Mouse (Mus musculus) embryonic stem cell, embryonic (primary cell): ENCODE data around the gene Cdt1.

Experiments
- CTCF ChIA-PET, 4 experiments: fragments of 300-600 bp in 2 of 4; fragments of 350-600 bp in 2 of 4; sonication (Branson Sonifier 250); formaldehyde crosslinking; loops; one replicate each; lab custom pipeline; 2022; ENCODE audit warnings: inconsistent platforms in 2 of 4; lab: Charles Lee
- POLR2A ChIA-PET, 4 experiments: fragments of 300-600 bp in 2 of 4; fragments of 350-600 bp in 2 of 4; sonication (Branson Sonifier 250); formaldehyde crosslinking; loops; one replicate each; lab custom pipeline; 2022; ENCODE audit warnings: antibody characterized with exemption in 4 of 4, inconsistent platforms in 1 of 4; lab: Charles Lee

Cdt1 gene

DNA sequence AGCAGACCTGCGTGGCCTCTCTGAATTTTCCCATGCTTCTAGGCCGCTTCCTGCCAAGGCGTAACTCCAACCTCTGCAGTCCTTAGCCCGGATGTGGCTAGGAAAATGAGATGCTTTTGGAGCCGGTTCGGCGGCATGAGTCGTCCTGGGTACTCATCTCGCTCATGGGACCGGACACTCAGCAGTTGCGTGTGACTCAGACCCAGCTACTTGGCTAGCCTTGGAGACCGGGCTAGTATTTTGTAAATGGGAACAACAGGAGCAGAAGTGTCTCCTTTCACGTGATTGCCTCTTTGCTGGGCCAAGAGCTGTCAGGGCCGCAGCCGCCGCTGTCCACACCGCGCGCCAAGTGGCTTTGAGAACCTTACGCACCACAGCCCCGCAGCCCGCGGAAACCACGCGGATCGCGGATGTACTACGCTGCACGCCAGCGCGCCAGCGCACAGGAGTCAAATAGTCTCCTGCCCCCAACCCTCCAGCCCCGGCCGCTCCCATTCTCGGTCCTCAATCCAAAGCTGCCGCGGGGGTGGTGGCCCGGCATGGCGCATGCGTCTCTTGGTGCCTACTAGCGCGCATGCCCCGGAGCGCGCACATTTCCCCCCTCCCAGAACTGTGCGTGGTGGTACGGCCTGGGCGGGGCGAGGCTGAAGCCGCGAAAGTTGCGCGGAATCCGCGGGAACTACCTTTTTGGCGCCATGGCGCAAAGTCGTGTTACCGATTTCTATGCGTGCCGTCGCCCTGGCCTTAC lies at the start of gene Cdt1:
Gene Cdt1 (plus strand): TSS at position 655 of the 748 bp plus-strand sequence.
- POLR2A ChIA-PET: interaction anchor here (0.6 to 18.6 kb wide), 60 partner anchors 8 to 617 kb away, joined by 3 to 397 read pairs (median 4); partner anchors contain the start of genes Aprt (in 3 of the 4), Piezo1 (in 3 of the 4), Galns (in 2 of the 4) and Mvd (in 2 of the 4)

DNA sequence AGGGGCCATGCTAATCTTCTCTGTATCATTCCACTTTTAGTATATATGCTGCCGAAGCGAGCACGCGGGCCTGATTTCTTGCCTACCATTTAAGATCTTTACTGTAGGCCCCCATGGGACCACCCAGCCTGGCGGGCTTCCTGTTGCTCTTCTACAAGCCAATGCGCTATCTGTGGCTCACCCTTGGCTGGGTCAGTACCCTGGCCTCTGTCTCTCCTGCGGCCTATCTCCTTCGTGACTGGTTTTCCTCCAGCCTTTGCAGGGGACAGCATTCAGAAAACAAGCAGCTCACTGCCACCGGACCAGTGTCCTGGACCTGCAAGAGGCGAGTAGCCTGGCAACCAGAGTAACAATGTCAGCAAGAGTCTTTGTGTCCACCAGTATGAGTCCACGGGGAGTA lies 47.2 kb upstream of the Cdt1 start:
- ChIA-PET POLR2A (interaction anchor here in 3 of 4 experiments (0.5 to 7.8 kb wide), 14 partner anchors 9 to 579 kb away, joined by 3 to 98 read pairs (median 3); partner anchors contain the start of genes Cdt1 (in 1 of the 3), Mvd (in 1 of the 3) and Zfpm1 (in 1 of the 3)), CTCF (interaction anchor here in 1 of 4 experiments (0.6 to 0.7 kb wide), 2 partner anchors 21 to 371 kb away, joined by 4 read pairs; no protein-coding TSS in a partner anchor)

More for the DNA sequence above, at the start of gene Cdt1:
- CTCF ChIA-PET: interaction anchor here in 3 of 4 experiments (0.5 to 1.9 kb wide), 11 partner anchors 9 to 245 kb away, joined by 3 to 9 read pairs (median 3); partner anchors contain the start of gene Piezo1 (in 1 of the 3)

DNA sequence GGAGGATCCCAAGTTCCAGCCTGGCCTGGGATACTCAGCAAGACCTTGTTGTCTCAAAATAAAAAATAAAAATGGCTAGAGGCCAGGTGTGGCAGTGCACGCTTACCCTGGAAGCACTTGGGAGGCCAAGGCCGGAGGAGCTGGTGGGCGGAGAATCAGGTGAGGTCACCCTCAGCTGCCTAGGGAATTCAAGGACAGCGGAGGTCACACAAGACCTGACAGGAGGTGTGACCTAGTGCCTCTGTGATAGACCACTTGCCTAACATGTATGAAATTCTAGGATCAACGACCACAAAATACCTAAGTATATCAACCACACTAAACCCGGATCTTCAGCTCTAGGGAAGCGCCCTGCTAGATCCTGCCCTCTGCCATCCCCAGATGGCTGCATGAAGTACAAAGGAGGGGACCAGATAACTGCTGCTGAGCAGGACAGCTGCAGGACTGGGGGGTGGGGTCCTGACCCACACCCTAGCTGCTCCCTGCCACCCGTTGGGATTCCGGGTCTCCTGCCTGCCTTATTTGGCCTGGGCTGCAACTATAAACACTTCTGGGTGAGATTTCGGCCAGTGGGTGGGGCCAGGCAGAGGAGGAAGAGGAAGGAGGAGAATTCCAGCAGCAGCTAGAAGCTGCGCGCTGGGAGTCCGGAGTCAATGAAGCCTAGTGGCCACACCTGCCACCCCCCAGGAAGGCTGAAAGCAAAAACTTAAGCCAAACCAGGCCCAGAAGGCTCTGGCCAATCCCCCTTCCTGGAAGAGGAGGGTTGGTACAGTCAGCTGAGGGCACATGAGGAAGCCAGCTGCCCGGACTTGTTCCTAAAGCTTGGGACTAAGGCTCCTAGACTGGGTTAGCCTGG lies 44.8 kb upstream of the Cdt1 start:
- ChIA-PET CTCF (interaction anchor here (0.6 to 4.1 kb wide), 23 partner anchors 8 to 677 kb away, joined by 3 to 22 read pairs (median 4); partner anchors contain the start of genes Piezo1 (in 3 of the 4), Aprt (in 1 of the 4), Galns (in 1 of the 4) and Mvd (in 1 of the 4)), POLR2A (interaction anchor here (0.5 to 17.0 kb wide), 138 partner anchors 9 to 1144 kb away, joined by 3 to 520 read pairs (median 4); partner anchors contain the start of genes Cdt1 (in 4 of the 4), Aprt (in 3 of the 4), Mvd (in 3 of the 4) and Piezo1 (in 3 of the 4))

DNA sequence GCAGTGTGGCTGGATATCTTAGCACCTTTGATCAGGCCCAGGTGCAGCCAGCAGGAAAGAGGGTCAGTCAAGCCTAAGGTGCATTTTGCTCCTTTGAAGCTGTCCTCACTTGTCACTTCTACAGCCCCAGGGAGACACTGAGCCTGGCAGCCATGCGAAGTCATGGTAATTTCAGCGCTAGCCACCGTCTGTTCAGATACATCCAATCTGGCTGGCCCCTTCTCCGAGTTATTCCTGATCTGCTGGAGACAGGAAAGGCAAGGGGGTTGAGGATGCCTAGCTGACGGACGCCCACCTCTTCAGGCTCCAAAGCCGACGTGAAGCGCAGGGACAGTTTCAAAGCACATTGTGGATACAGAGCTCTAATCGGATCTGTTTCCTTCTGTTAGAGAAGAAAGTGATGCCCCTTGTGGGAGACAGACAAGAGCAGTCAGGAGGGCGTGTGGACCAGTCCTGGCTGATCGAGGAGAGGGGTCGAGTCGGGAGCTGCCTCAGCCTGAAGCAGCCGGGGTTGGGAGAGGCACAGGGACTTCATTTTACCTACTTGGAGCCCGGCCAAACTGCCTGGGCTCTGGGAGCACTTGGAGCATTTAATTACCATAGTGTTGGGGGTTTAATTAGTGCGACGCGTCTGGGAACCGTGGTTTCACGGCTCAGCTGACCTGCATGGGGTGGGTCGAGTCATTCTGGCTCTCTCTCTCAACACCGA lies 44.0 kb upstream of the Cdt1 start:
- ChIA-PET CTCF (interaction anchor here (0.6 to 4.1 kb wide), 15 partner anchors 13 to 242 kb away, joined by 3 to 22 read pairs (median 4); partner anchors contain the start of genes Piezo1 (in 3 of the 4), Mvd (in 1 of the 4) and Zfpm1 (in 1 of the 4)), POLR2A (interaction anchor here (0.5 to 17.0 kb wide), 123 partner anchors 8 to 1198 kb away, joined by 3 to 520 read pairs (median 5); partner anchors contain the start of genes Cdt1 (in 4 of the 4), Mvd (in 3 of the 4), Piezo1 (in 3 of the 4) and Aprt (in 2 of the 4))

DNA sequence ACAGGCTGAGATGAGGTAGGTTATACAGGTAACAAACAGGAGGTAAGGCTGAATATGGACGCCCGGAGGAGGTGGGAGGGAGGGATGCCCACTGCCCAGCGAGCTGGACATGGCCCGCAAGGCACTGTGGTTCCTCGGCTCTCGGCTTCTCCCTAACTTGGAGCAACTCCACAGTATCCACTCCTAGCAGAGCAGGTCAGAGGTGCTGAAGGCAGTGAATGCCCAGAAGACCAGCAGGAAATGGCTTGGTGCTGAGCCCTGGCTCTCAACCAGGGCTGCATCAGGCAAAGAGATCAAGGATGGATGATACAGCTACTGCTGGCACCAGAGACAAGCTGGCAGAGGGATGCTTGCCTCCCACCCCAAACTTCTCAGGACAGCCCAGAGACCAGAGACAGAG lies 43.3 kb upstream of the Cdt1 start:
- POLR2A ChIA-PET: interaction anchor here (0.7 to 17.0 kb wide), 57 partner anchors 8 to 1197 kb away, joined by 3 to 520 read pairs (median 8); partner anchors contain the start of genes Cdt1 (in 3 of the 4), Mvd (in 3 of the 4), Aprt (in 2 of the 4) and Cyba (in 2 of the 4)
- CTCF ChIA-PET: interaction anchor here in 2 of 4 experiments (1.0 to 4.1 kb wide), 4 partner anchors 12 to 35 kb away, joined by 3 to 22 read pairs (median 7); partner anchors contain the start of gene Piezo1 (in 1 of the 2)

DNA sequence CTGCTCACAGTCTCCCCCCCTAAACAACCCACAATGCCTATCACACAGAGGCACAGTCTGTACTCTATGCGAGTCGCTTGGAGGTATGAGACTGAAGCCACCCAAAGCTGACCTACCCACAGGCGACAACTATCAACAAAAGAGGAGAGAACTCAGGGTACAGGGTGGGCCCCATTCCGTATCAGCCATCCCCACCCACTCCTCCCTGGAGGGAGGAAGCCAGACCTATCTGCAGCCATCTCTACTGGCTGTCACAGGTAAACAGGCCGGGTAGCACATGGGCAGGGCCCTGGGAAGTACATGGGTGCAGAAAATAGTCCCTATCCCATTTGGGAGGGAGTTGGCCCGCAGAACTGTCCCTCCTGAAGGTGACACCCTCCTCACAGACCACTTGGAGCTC lies 42.8 kb upstream of the Cdt1 start:
- POLR2A ChIA-PET: interaction anchor here (0.7 to 17.0 kb wide), 30 partner anchors 7 to 710 kb away, joined by 3 to 520 read pairs (median 24); partner anchors contain the start of genes Aprt (in 2 of the 4), Cdt1 (in 2 of the 4), Mvd (in 2 of the 4) and Piezo1 (in 2 of the 4)
- CTCF ChIA-PET: interaction anchor here in 3 of 4 experiments (0.5 to 4.1 kb wide), 8 partner anchors 12 to 294 kb away, joined by 3 to 22 read pairs (median 4); partner anchors contain the start of gene Piezo1 (in 1 of the 3)

DNA sequence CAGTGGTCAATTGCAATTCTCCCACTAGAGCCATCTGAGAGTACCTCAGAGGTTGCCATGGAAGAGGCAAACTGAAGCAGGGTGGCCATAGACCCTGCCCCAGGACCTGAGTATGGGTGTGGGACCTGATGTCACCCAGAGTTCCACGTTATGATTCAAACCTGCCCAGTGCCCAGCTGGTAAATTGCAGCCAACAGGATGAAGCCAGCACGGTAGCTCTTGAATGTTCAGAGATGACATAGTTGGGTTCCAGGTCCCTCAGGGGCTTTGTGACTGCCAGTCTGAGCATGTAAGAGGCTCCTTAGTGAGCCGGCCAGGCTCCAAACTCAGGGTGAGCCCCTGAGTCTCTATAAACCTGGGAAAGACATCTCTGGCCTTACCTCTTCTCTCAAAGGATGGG lies 41.7 kb upstream of the Cdt1 start:
- ChIA-PET POLR2A (interaction anchor here in 3 of 4 experiments (0.8 to 17.0 kb wide), 15 partner anchors 9 to 185 kb away, joined by 3 to 520 read pairs (median 59); partner anchors contain the start of genes Cdt1 (in 2 of the 3), Piezo1 (in 2 of the 3) and Aprt (in 1 of the 3)), CTCF (interaction anchor here in 3 of 4 experiments (0.6 to 4.1 kb wide), 4 partner anchors 11 to 29 kb away, joined by 3 to 22 read pairs (median 3); partner anchors contain the start of gene Piezo1 (in 1 of the 3))

DNA sequence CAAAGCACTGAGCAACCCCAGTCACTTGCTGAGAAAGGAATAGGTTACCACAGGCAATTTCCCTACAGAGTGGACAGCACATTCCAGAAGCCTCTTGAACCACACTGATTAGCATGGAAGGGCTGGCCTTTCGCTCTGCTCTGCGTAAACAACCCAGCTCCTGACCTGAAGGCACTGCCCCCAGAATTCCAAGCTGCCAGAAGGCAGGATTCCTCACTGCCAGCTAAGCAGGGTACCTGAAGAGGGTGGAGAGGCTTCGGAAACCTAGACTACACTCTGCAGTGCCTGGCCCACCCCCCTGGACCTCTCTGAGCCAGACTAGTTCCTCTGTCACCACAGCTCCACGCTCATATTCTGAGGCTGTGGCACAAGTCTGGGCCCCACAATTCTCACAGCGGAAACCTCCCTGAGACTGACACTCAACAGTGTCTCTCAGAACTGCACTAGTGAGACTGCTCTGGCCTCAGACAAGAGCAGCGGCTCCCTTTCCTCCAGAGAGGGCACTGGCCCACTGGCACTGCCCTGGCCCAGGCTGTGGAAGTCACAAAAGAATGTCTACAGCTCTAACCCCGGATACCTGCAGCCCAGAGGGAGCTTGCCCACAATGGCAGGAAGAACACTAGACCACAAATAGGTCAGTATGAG lies 41.2 kb upstream of the Cdt1 start:
- CTCF ChIA-PET: interaction anchor here in 2 of 4 experiments (1.2 to 1.4 kb wide), 2 partner anchors 12 to 25 kb away, joined by 3 to 4 read pairs; partner anchors contain the start of gene Piezo1 (in 1 of the 2)

DNA sequence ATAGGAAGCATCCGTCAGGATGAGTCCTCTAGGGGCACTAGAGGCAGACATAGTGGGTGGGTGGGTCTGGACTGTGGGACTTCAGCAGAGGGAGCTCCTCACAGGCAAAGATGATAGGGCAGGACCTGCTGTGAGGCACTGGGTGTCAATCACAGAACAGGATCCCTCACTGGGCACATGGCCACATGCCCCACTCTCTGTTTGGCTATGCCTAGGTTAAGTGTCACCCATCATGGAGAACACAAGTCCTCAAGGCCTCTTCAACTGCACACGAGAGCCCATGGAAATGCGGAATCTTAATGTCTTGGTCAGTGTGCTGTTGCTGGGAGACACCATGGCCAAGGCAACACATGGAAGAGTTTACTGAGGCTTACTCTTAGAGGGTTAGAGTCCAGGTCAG lies 39.9 kb upstream of the Cdt1 start:
- POLR2A ChIA-PET: interaction anchor here in 3 of 4 experiments (0.5 to 17.0 kb wide), 15 partner anchors 9 to 280 kb away, joined by 3 to 520 read pairs (median 5); partner anchors contain the start of genes Cdt1 (in 2 of the 3), Piezo1 (in 2 of the 3), Aprt (in 1 of the 3) and Snai3 (in 1 of the 3)
- CTCF ChIA-PET: interaction anchor here in 2 of 4 experiments (1.0 kb wide), 2 partner anchors 9 to 15 kb away, joined by 3 to 6 read pairs; no protein-coding TSS in a partner anchor

More for the DNA sequence above, 41.2 kb upstream of the Cdt1 start:
- POLR2A ChIA-PET: interaction anchor here in 3 of 4 experiments (0.5 to 17.0 kb wide), 12 partner anchors 10 to 797 kb away, joined by 3 to 520 read pairs (median 80); partner anchors contain the start of genes Cdt1 (in 2 of the 3), Piezo1 (in 2 of the 3) and Aprt (in 1 of the 3)

DNA sequence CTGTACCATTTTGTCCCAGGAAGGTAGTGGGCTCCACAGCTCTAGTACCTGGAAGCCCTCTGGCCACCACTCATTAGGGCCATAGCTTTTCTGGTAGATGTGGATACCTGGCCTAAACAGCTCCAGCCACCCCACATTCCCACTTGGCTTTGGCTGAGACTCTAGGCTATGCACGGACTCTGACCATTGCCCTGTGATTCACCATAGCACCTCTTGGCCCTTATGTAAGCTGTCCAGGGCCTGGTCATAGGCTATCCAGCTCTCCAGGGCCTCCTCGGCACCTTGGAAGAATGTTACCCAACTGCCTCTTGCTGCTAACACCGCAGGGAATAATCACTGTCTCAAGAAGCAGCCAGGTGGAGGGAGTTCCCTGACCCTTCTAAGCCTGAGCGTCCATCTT lies 38.7 kb upstream of the Cdt1 start:
- CTCF ChIA-PET: interaction anchor here in 2 of 4 experiments (0.6 to 0.9 kb wide), 2 partner anchors 32 to 47 kb away, joined by 3 read pairs; no protein-coding TSS in a partner anchor

DNA sequence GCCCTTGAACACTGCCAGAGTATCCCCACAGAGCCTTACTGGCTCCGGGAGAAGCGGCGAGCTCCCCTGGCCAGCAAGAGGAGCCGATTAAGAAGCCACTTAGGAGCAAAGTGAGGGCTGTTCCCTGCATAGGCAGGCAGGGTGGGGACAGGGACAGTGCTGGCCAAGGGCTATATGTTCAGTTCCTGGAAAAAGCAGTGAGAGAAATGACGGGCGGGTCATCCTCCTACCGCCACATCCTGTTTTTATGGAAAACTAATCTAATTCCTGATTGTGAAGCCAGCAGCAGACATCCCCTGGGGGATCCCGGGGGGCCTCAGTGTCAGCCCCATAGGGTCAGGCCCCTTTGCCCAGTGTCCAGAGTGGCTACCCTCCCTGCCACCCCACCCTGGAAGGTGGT lies 36.5 kb upstream of the Cdt1 start:
- POLR2A ChIA-PET: interaction anchor here in 2 of 4 experiments (0.5 to 21.5 kb wide), 11 partner anchors 1 to 39 kb away, joined by 3 to 520 read pairs (median 3); partner anchors contain the start of gene Piezo1 (in 2 of the 2)

More for the DNA sequence above, 38.7 kb upstream of the Cdt1 start:
- POLR2A ChIA-PET: interaction anchor here in 3 of 4 experiments (1.1 to 17.0 kb wide), 8 partner anchors 8 to 42 kb away, joined by 3 to 520 read pairs (median 50); partner anchors contain the start of genes Cdt1 (in 2 of the 3), Piezo1 (in 2 of the 3) and Aprt (in 1 of the 3)

DNA sequence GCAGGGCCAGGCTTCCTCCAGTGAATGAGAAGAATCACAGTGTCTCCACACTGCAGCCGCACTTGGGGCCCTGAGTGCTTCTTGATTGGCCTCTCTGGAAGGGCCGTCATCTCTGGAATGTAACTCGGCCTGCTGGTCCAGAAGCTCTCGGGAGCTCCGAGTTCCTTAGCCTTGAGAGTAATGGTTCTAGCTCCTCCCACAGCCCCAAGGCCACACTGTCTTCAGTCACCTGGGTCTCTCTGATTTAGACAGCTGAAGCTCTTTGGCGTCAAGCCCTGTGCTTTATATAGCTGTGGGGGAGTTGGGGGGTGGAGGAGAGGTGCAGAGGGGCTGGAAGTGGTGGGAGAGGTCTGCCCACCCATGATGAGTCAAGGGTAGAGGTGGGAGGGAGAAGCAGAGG lies 30.8 kb upstream of the Cdt1 start:
- ChIA-PET CTCF (interaction anchor here in 2 of 4 experiments (0.8 to 1.5 kb wide), 9 partner anchors 9 to 37 kb away, joined by 3 to 8 read pairs (median 4); partner anchors contain the start of gene Piezo1 (in 2 of the 2)), POLR2A (interaction anchor here (0.6 to 21.5 kb wide), 27 partner anchors 5 to 655 kb away, joined by 3 to 520 read pairs (median 4); partner anchors contain the start of genes Cdt1 (in 2 of the 4), Piezo1 (in 2 of the 4), Mvd (in 1 of the 4) and Zfpm1 (in 1 of the 4))

More for the DNA sequence above, 36.5 kb upstream of the Cdt1 start:
- CTCF ChIA-PET: interaction anchor here in 2 of 4 experiments (0.6 to 0.8 kb wide), 2 partner anchors 28 to 511 kb away, joined by 3 to 4 read pairs; no protein-coding TSS in a partner anchor

DNA sequence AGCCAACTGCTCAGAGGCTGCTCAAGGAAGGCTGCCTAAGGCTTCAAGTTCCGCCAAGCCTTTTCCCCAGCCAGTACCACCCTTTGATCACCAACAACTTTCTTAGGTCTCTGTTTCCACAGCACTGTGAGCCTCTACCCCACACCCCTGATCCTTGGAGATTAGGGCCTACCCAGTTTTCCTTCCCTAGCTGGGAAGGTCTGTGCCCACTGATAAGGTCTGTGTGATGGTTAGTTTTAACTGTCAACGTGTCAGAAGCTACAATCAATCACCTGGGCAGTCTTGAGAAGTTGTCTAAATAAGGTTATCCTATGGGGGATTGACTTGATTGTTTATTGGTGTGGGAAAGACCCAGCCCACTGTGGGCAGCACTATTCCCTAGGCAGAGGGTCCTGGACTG lies 30.0 kb upstream of the Cdt1 start:
- ChIA-PET POLR2A (interaction anchor here (0.5 to 21.5 kb wide), 19 partner anchors 4 to 93 kb away, joined by 3 to 520 read pairs (median 6); partner anchors contain the start of genes Piezo1 (in 2 of the 4) and Cdt1 (in 1 of the 4)), CTCF (interaction anchor here in 2 of 4 experiments (1.0 to 1.5 kb wide), 7 partner anchors 10 to 38 kb away, joined by 3 to 8 read pairs (median 4); partner anchors contain the start of gene Piezo1 (in 1 of the 2))
